Mouse (Mus musculus) heart, embryonic 11.5 days (tissue): ENCODE measurements at regions not wholly inside any gene's neighbourhood (a gene's known extent, or its start where the extent isn't known, plus 50 kb on each side); places are given as distances from the start of the nearest gene placed in this dataset.

Experiments used
- ATAC-seq: fragments of 200-750 bp; cut with Nextera tagmentation; replicated peaks from 2 replicates; pipeline ENCODE4 v1.8.0; 2017; ENCODE audit warnings: moderate library complexity; ENCODE audit not compliant: insufficient number of reproducible peaks, low FRiP score, low TSS enrichment
- H3K27ac ChIP-seq: fragments of 300-500 bp; sonication (generic); 2 replicates; pipeline ENCODE4 v1.5.1; 2014; ENCODE audit warnings: mild to moderate bottlenecking, low read depth, low read length
- H3K27me3 ChIP-seq: fragments of 300-500 bp; sonication (generic); 2 replicates; pipeline ENCODE4 v1.6.1; 2014; ENCODE audit warnings: mild to moderate bottlenecking, low read length, mixed read lengths; ENCODE audit not compliant: control insufficient read depth, insufficient read depth
- H3K36me3 ChIP-seq: fragments of 300-500 bp; sonication (generic); 2 replicates; pipeline ENCODE4 v1.6.1; 2014; ENCODE audit warnings: mild to moderate bottlenecking, low read length, moderate library complexity, mixed read lengths; ENCODE audit not compliant: control insufficient read depth, insufficient read depth
- H3K4me1 ChIP-seq: fragments of 300-500 bp; sonication (generic); 2 replicates; pipeline ENCODE4 v1.6.1; 2014; ENCODE audit warnings: low read length; ENCODE audit not compliant: control insufficient read depth, insufficient read depth
- H3K4me2 ChIP-seq: fragments of 300-500 bp; sonication (generic); 2 replicates; pipeline ENCODE4 v1.6.1; 2014; ENCODE audit warnings: mild to moderate bottlenecking, moderate library complexity
- H3K4me3 ChIP-seq: fragments of 300-500 bp; sonication (generic); 2 replicates; pipeline ENCODE4 v1.5.1; 2014; ENCODE audit warnings: low read depth, low read length
- H3K9ac ChIP-seq: fragments of 300-500 bp; sonication (generic); 2 replicates; pipeline ENCODE4 v1.6.1; 2014; ENCODE audit warnings: mild to moderate bottlenecking, low read depth, low read length, moderate library complexity
- H3K9me3 ChIP-seq: fragments of 300-500 bp; sonication (generic); replicated peaks from 2 replicates; pipeline ENCODE4 v1.6.1; 2016; ENCODE audit warnings: low read length; ENCODE audit not compliant: control insufficient read depth
- WGBS: fragments of 180-500 bp; shearing (Covaris S2); extraction: QIAGEN DNeasy Blood & Tissue Kit; methylation state at CpG from one replicate; pipeline ENCODE4 v1.1.7; 2014; ENCODE audit not compliant: insufficient replicate concordance; 5-methylcytosine and 5-hydroxymethylcytosine counted together

DNA sequence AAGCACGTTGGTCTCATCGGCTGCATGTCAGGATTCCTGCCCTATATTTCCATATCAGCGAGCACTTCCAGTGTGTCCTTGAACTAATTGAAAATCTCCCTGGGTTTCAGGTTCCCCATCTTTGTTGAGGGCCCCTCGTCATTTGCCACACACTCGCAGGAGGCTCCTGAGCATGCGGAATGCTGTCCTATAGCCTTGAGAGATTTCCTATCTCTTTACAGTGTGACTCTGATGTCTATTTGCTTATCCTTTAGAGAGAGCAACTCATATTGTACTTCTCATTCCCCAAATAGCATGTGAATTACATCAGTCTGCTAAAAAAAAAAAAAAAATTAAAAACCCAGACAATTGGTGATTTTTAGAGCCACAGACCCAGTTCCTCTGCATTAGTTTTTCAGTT lies 845.1 kb downstream of the 5730522E02Rik start:
- Histone ChIP-seq H3K9ac (no peak overlapping the region), H3K36me3 (no peaks in the 10 kb centered on the region), H3K4me2 (no peak overlapping the region), H3K4me1 (peaks cover 5% of the 10 kb centered on the region), H3K27ac (no peak overlapping the region), H3K9me3 (no peaks in the 10 kb centered on the region), H3K27me3 (no peaks in the 10 kb centered on the region), H3K4me3 (no peak overlapping the region)
- WGBS: 35% methylated on average over 6 of the region's 6 CpGs
- ATAC-seq: no peak

DNA sequence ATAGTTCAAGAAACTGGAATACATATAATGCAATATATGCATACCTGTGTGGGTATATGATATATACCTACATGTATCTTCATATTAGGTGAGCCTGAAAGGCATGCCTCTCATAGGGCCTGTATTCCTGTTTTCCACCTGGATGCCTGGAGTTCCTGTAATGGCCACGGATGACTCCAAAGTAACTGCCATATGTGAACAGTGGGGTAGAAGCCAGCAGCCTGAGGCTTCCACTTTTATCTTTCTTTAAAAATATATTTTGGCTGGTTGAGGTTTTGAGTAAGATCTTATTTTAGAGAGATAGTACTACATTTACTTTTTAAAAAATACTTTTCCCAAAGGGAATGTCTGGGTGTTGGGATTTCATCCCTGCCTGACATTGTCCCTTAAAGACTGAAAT lies 850.8 kb downstream of the 5730522E02Rik start:
- H3K4me1 ChIP-seq: peaks cover 11% of the 10 kb centered on the region
- no peak overlapping the region for H3K4me2 ChIP-seq
- H3K27me3 ChIP-seq: no peaks in the 10 kb centered on the region
- no peak overlapping the region for H3K27ac ChIP-seq
- no peaks in the 10 kb centered on the region for H3K9me3 ChIP-seq
- H3K9ac ChIP-seq: no peak overlapping the region
- H3K36me3 ChIP-seq: no peaks in the 10 kb centered on the region
- no peak for ATAC-seq
- H3K4me3 ChIP-seq: no peak overlapping the region
- 75% methylated on average over 1 of the region's 1 CpGs for WGBS

DNA sequence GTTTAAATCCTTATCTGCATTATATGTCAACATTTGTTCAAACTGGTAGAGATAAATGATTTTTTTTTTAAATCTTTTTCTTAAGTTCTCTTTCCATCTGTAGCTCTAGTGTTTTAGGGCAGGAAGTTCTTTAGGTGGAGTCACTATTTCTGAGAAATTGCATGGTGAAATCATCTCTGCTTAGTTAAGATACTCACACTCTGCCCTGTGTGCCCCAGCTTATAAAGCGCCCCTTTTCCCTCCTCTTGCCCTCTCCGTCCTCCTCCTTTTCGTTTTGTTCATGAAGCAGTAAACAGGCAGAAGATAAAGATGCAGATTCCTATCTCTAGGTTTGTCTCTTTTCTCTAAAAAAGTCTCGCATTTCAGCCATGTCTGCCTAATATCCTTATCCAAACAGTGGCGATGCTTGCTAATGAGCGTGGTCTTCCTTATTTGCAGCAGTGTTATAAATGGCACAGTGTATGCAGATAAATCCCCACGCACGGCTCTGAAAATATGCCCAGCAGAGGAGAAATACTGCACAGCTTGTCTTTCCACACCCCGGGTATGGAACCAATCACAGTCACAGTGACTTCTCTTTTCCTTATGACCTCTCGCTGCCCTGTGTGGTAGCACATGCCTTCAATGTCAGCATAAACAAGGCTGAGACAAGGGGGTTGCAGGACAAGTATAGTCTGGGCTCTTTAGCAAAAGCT lies 852.7 kb downstream of the 5730522E02Rik start:
- Histone ChIP-seq H3K27me3 (no peaks in the 10 kb centered on the region), H3K9ac (peak overlapping the region; percentile 54), H3K27ac (no peak overlapping the region), H3K4me3 (peak overlapping the region; percentile 34), H3K9me3 (no peaks in the 10 kb centered on the region), H3K4me2 (peak overlapping the region; percentile 71), H3K36me3 (no peaks in the 10 kb centered on the region), H3K4me1 (peaks cover 11% of the 10 kb centered on the region)
- WGBS: 16% methylated on average over 10 of the region's 10 CpGs
- peak; percentile 71; the same call in 1 of the 2 replicates for ATAC-seq

- Histone ChIP-seq H3K4me2 (peak overlapping the region; percentile 71), H3K9ac (peak overlapping the region; percentile 54), H3K27me3 (no peaks in the 10 kb centered on the region), H3K4me3 (peak overlapping the region; percentile 34), H3K4me1 (peaks cover 11% of the 10 kb centered on the region), H3K9me3 (no peaks in the 10 kb centered on the region), H3K27ac (no peak overlapping the region), H3K36me3 (no peaks in the 10 kb centered on the region)
- ATAC-seq: no peak
- 16% methylated on average over 19 of the region's 19 CpGs for WGBS
These were observed 853.6 kb downstream of the 5730522E02Rik start for GRCm38 (mm10) chr11:25356671-25357586.

DNA sequence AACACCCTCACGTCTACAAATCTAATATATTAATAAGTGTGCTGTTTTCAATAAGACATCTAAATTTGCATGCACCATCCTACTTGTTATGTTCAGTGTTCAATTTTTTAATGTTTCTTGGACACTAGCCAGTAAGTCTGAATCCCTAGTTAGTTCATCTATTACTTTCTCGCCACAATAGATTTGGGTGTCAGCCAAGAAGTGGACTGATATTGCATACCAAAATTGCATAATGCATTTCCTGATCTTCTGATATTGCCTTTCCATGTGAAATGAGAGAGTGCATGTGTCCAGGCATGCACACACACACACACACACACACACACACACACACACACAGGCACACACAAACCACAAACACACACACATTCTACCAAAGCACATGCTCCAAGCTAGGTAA lies 874.9 kb downstream of the 5730522E02Rik start:
- H3K4me1 ChIP-seq: no peaks in the 10 kb centered on the region

GRCm38 (mm10) chr11:25330696-25331095 lies 879.9 kb downstream of the 5730522E02Rik start:
- H3K4me3 ChIP-seq: no peak overlapping the region
- H3K27ac ChIP-seq: no peak overlapping the region
- no peak for ATAC-seq
- H3K9me3 ChIP-seq: no peaks in the 10 kb centered on the region
- 82% methylated on average over 4 of the region's 4 CpGs for WGBS
- no peak overlapping the region for H3K9ac ChIP-seq
- H3K36me3 ChIP-seq: no peaks in the 10 kb centered on the region
- no peak overlapping the region for H3K4me2 ChIP-seq
- H3K4me1 ChIP-seq: no peaks in the 10 kb centered on the region
- H3K27me3 ChIP-seq: no peaks in the 10 kb centered on the region

More for the DNA sequence above, 874.9 kb downstream of the 5730522E02Rik start:
- no peaks in the 10 kb centered on the region for H3K36me3 ChIP-seq
- no peaks in the 10 kb centered on the region for H3K9me3 ChIP-seq
- no peaks in the 10 kb centered on the region for H3K27me3 ChIP-seq
- H3K27ac ChIP-seq: no peak overlapping the region
- WGBS: 72% methylated on average over 2 of the region's 2 CpGs
- H3K4me3 ChIP-seq: no peak overlapping the region
- H3K9ac ChIP-seq: no peak overlapping the region
- no peak for ATAC-seq
- H3K4me2 ChIP-seq: no peak overlapping the region

DNA sequence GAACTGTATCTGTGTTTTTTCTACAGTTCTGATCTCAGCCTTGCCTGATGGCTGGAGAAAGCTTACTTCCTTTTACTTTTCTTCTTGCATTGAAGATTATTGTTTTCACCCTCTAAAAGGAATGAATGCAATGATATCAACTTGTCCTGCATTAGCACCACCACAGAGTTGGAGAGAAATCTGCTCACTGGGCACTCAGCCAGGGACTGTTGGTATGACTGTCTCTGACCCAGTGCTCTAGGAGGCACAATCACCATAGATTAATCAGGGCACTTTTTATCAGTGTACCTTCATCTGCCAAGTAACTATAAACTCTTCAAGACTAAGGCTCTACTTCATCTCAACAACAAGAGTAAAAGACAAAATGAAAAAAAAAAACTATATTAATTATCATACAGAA lies 888.1 kb downstream of the 5730522E02Rik start:
- no peak overlapping the region for H3K4me3 ChIP-seq
- H3K27ac ChIP-seq: no peak overlapping the region
- H3K9ac ChIP-seq: no peak overlapping the region
- no peaks in the 10 kb centered on the region for H3K27me3 ChIP-seq
- H3K9me3 ChIP-seq: no peaks in the 10 kb centered on the region
- no peak for ATAC-seq
- H3K4me2 ChIP-seq: no peak overlapping the region
- H3K4me1 ChIP-seq: no peaks in the 10 kb centered on the region
- H3K36me3 ChIP-seq: no peaks in the 10 kb centered on the region

DNA sequence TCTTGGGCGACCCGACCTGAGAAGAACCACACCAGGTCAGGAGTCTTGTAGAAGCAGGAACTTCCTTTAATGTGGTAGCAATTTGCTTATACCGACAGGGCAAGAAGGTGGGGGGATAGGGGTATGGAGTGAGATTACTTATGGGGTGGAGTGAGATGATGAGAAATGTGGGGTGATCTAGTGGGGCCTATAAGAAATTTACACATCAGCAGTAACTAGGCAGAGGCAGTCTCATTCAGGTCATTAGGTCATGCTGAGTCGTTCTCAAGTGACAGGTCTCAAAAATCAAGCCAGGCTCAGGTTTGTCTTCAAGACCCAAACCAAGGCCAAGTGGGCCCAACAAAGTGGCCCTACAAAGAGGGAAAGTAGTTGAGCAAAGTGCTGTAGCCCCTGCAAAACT lies 889.1 kb downstream of the 5730522E02Rik start:
- Histone ChIP-seq H3K4me2 (no peak overlapping the region), H3K36me3 (no peaks in the 10 kb centered on the region), H3K27ac (no peak overlapping the region), H3K4me3 (no peak overlapping the region), H3K4me1 (no peaks in the 10 kb centered on the region), H3K9me3 (no peaks in the 10 kb centered on the region), H3K27me3 (no peaks in the 10 kb centered on the region), H3K9ac (no peak overlapping the region)
- WGBS: 86% methylated on average over 4 of the region's 4 CpGs
- ATAC-seq: no peak
